Mouse (Mus musculus): ENCODE measurements around the gene Tmem39a. TPM values are rescaled to one million over a fixed set of nuclear protein-coding genes. Genes with fewer than 3 reads are reported as not detected.

Gene Tmem39a
- polyA plus RNA-seq, 1 experiment, result not detected

GRCm38 (mm10) chr16:38584761-38585160 lies 26.3 kb downstream of the Tmem39a start:
- H3K4me1 ChIP-seq (ENCODE audit: control insufficient read depth, insufficient read depth, low read length), result no peaks in the 10 kb centered on the region
- H3K27ac ChIP-seq (ENCODE audit: insufficient read depth, low read depth, low read length), result no peak overlapping the region
- H3K4me3 ChIP-seq (ENCODE audit: insufficient read depth, low read depth, low read length), result no peak overlapping the region
- TF ChIP-seq POLR2A (IDR thresholded peaks at IDR 0.05; ENCODE audit: insufficient read depth, low read depth, low read length), result no peak
- TF ChIP-seq CTCF (IDR thresholded peaks at IDR 0.05; ENCODE audit: insufficient read depth, low read depth, low read length), result no peak
- 87% methylated on average over 7 of the region's 7 CpGs for WGBS

- 86% methylated on average over 5 of the region's 5 CpGs for WGBS
These were observed 26.7 kb downstream of the Tmem39a start for GRCm38 (mm10) chr16:38585186-38585585.

GRCm38 (mm10) chr16:38587163-38587562 lies 28.7 kb downstream of the Tmem39a start:
- TF ChIP-seq CTCF (IDR thresholded peaks at IDR 0.05; ENCODE audit: insufficient read depth, low read depth, low read length) (no peak), POLR2A (IDR thresholded peaks at IDR 0.05; ENCODE audit: insufficient read depth, low read depth, low read length) (no peak)
- 80% methylated on average over 5 of the region's 5 CpGs for WGBS
- Histone ChIP-seq H3K27ac (ENCODE audit: insufficient read depth, low read depth, low read length) (no peak overlapping the region), H3K4me1 (ENCODE audit: control insufficient read depth, insufficient read depth, low read length) (peaks cover 5% of the 10 kb centered on the region), H3K4me3 (ENCODE audit: insufficient read depth, low read depth, low read length) (no peak overlapping the region)

More at GRCm38 (mm10) chr16:38585186-38585585, 26.7 kb downstream of the Tmem39a start:
- TF ChIP-seq CTCF (IDR thresholded peaks at IDR 0.05; ENCODE audit: insufficient read depth, low read depth, low read length) (no peak), POLR2A (IDR thresholded peaks at IDR 0.05; ENCODE audit: insufficient read depth, low read depth, low read length) (no peak)
- Histone ChIP-seq H3K4me1 (ENCODE audit: control insufficient read depth, insufficient read depth, low read length) (no peaks in the 10 kb centered on the region), H3K4me3 (ENCODE audit: insufficient read depth, low read depth, low read length) (no peak overlapping the region), H3K27ac (ENCODE audit: insufficient read depth, low read depth, low read length) (no peak overlapping the region)

GRCm38 (mm10) chr16:38587572-38587971 lies 29.1 kb downstream of the Tmem39a start:
- Histone ChIP-seq H3K4me1 (ENCODE audit: control insufficient read depth, insufficient read depth, low read length) (peaks cover 6% of the 10 kb centered on the region), H3K4me3 (ENCODE audit: insufficient read depth, low read depth, low read length) (no peak overlapping the region), H3K27ac (ENCODE audit: insufficient read depth, low read depth, low read length) (no peak overlapping the region)
- TF ChIP-seq CTCF (IDR thresholded peaks at IDR 0.05; ENCODE audit: insufficient read depth, low read depth, low read length), result no peak
- TF ChIP-seq POLR2A (IDR thresholded peaks at IDR 0.05; ENCODE audit: insufficient read depth, low read depth, low read length), result no peak
- WGBS, result 87% methylated on average over 4 of the region's 4 CpGs

- Histone ChIP-seq H3K27ac (ENCODE audit: insufficient read depth, low read depth, low read length) (no peak overlapping the region), H3K4me3 (ENCODE audit: insufficient read depth, low read depth, low read length) (no peak overlapping the region), H3K4me1 (ENCODE audit: control insufficient read depth, insufficient read depth, low read length) (peaks cover 10% of the 10 kb centered on the region)
- 52% methylated on average over 3 of the region's 3 CpGs for WGBS
- TF ChIP-seq POLR2A (IDR thresholded peaks at IDR 0.05; ENCODE audit: insufficient read depth, low read depth, low read length) (no peak), CTCF (IDR thresholded peaks at IDR 0.05; ENCODE audit: insufficient read depth, low read depth, low read length) (no peak)
These were observed 33.0 kb downstream of the Tmem39a start for GRCm38 (mm10) chr16:38591506-38591905.

GRCm38 (mm10) chr16:38592026-38592678 lies 33.7 kb downstream of the Tmem39a start:
- Histone ChIP-seq H3K4me1 (ENCODE audit: control insufficient read depth, insufficient read depth, low read length) (peaks cover 10% of the 10 kb centered on the region), H3K27ac (ENCODE audit: insufficient read depth, low read depth, low read length) (no peak overlapping the region), H3K4me3 (ENCODE audit: insufficient read depth, low read depth, low read length) (no peak overlapping the region)
- TF ChIP-seq POLR2A (IDR thresholded peaks at IDR 0.05; ENCODE audit: insufficient read depth, low read depth, low read length), result no peak
- TF ChIP-seq CTCF (IDR thresholded peaks at IDR 0.05; ENCODE audit: insufficient read depth, low read depth, low read length), result no peak
- 45% methylated on average over 12 of the region's 12 CpGs for WGBS

GRCm38 (mm10) chr16:38592946-38593345 lies 34.4 kb downstream of the Tmem39a start:
- WGBS, result 92% methylated on average over 4 of the region's 4 CpGs
- Histone ChIP-seq H3K4me3 (ENCODE audit: insufficient read depth, low read depth, low read length) (no peak overlapping the region), H3K27ac (ENCODE audit: insufficient read depth, low read depth, low read length) (no peak overlapping the region), H3K4me1 (ENCODE audit: control insufficient read depth, insufficient read depth, low read length) (peaks cover 10% of the 10 kb centered on the region)
- TF ChIP-seq POLR2A (IDR thresholded peaks at IDR 0.05; ENCODE audit: insufficient read depth, low read depth, low read length) (no peak), CTCF (IDR thresholded peaks at IDR 0.05; ENCODE audit: insufficient read depth, low read depth, low read length) (no peak)

- Histone ChIP-seq H3K27ac (ENCODE audit: insufficient read depth, low read depth, low read length) (no peak overlapping the region), H3K4me1 (ENCODE audit: control insufficient read depth, insufficient read depth, low read length) (peaks cover 10% of the 10 kb centered on the region), H3K4me3 (ENCODE audit: insufficient read depth, low read depth, low read length) (no peak overlapping the region)
- 91% methylated on average over 1 of the region's 1 CpGs for WGBS
- no peak for TF ChIP-seq POLR2A (IDR thresholded peaks at IDR 0.05; ENCODE audit: insufficient read depth, low read depth, low read length)
- TF ChIP-seq CTCF (IDR thresholded peaks at IDR 0.05; ENCODE audit: insufficient read depth, low read depth, low read length), result no peak
These were observed 35.9 kb downstream of the Tmem39a start for GRCm38 (mm10) chr16:38594435-38594834.

DNA sequence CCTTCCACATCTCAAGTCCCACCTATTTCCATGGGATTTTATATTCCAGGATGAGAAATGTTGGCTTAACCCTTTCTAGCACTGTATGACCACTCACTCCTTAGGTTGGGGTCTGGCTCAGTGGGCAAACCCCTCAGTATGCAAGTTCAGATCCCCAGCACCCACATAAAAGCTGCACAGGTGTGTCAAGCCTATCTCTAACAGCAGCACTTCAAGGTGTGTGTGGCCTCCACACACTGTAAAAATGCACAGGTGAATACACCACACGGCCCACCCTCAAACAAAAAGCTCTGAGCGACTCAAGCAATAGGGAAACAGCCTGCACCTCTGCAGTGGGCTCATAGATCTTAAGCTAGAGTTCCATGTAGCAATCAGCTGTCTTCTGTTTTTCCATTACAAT lies 37.6 kb downstream of the Tmem39a start:
- 88% methylated on average over 2 of the region's 2 CpGs for WGBS
- Histone ChIP-seq H3K27ac (ENCODE audit: insufficient read depth, low read depth, low read length) (no peak overlapping the region), H3K4me1 (ENCODE audit: control insufficient read depth, insufficient read depth, low read length) (peaks cover 10% of the 10 kb centered on the region), H3K4me3 (ENCODE audit: insufficient read depth, low read depth, low read length) (no peak overlapping the region)
- no peak for TF ChIP-seq CTCF (IDR thresholded peaks at IDR 0.05; ENCODE audit: insufficient read depth, low read depth, low read length)
- TF ChIP-seq POLR2A (IDR thresholded peaks at IDR 0.05; ENCODE audit: insufficient read depth, low read depth, low read length), result no peak

Measured in olfactory bulb, adult 2 months (tissue).